Mouse (Mus musculus): Measurements from ENCODE around the gene Coq6. TPM values are rescaled to one million over a fixed set of nuclear protein-coding genes. Genes with fewer than 3 reads are reported as not detected.

Gene Coq6
- polyA plus RNA-seq, 1 experiment from 2014 or later: 42.6 TPM

GRCm38 (mm10) chr12:84400068-84400467, 38.6 kb downstream of the Coq6 start:
- no peaks in the 10 kb centered on the region for H3K9me3 ChIP-seq (ENCODE audit: control insufficient read depth, low read length)
- no peaks in the 10 kb centered on the region for H3K4me1 ChIP-seq (ENCODE audit: control insufficient read depth, insufficient read depth, low read length)
- DNase-seq (ENCODE audit: low spot score, missing footprints) (no peak), ATAC-seq (ENCODE audit: low FRiP score) (no peak)
- no peak overlapping the region for H3K4me3 ChIP-seq (ENCODE audit: low read depth, low read length)
- no peaks in the 10 kb centered on the region for H3K27me3 ChIP-seq (ENCODE audit: control insufficient read depth, insufficient read depth, low read length)
- no peak overlapping the region for H3K27ac ChIP-seq (ENCODE audit: low read depth, low read length)
- 84% methylated on average over 3 of the region's 3 CpGs for WGBS
- no peak overlapping the region for H3K9ac ChIP-seq (ENCODE audit: low read length)
- no peak overlapping the region for H3K4me2 ChIP-seq
- H3K36me3 ChIP-seq (ENCODE audit: control insufficient read depth, insufficient read depth, low read length): no peaks in the 10 kb centered on the region

DNA sequence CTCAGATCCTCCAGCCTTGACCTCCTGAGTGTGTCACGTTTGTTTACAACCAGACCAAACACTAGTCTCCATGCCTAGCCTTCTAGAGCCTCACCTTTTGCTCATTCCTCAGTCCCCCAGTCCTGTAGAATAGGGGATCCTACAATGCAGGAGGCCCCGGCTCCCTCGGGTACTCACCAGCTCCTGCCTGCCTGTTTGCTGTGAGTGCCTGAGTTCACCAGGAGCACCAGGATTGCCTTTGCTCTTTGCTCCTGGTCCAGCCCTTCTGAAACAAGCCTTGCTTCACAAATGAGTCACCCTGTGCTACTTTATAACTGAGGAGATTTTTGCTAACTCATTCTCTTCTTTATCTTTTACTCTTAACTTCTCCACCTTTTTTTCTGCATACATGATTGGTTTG, 39.2 kb downstream of the Coq6 start:
- DNase-seq (ENCODE audit: low spot score, missing footprints): no peak
- H3K9me3 ChIP-seq (ENCODE audit: control insufficient read depth, low read length): no peaks in the 10 kb centered on the region
- H3K4me2 ChIP-seq: no peak overlapping the region
- no peaks in the 10 kb centered on the region for H3K4me1 ChIP-seq (ENCODE audit: control insufficient read depth, insufficient read depth, low read length)
- no peak overlapping the region for H3K4me3 ChIP-seq (ENCODE audit: low read depth, low read length)
- ATAC-seq (ENCODE audit: low FRiP score): no peak
- WGBS: 73% methylated on average over 3 of the region's 3 CpGs
- no peak overlapping the region for H3K9ac ChIP-seq (ENCODE audit: low read length)
- H3K36me3 ChIP-seq (ENCODE audit: control insufficient read depth, insufficient read depth, low read length): no peaks in the 10 kb centered on the region
- H3K27me3 ChIP-seq (ENCODE audit: control insufficient read depth, insufficient read depth, low read length): no peaks in the 10 kb centered on the region
- H3K27ac ChIP-seq (ENCODE audit: low read depth, low read length): no peak overlapping the region

DNA sequence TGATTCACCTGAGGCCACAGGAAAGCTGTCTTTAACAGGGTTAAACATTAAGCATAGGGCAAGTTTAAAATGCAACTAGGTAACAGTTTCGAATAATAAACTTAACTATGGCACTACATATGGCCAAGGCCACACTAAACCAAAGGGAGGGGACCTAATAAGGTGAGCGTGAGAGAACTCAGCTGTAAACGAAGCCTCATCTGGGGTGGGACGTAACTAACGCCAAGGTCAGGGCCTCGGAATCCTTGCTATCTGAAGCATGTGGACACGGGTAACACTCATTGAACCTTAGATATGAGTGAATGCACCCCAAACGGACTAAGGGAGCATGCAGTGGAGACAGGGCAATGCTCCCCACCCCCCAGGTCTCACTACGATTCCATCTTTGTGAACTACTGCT, 41.5 kb downstream of the Coq6 start:
- peaks cover 4% of the 10 kb centered on the region for H3K4me1 ChIP-seq (ENCODE audit: control insufficient read depth, insufficient read depth, low read length)
- no peak for ATAC-seq (ENCODE audit: low FRiP score)
- no peak for DNase-seq (ENCODE audit: low spot score, missing footprints)
- no peak overlapping the region for H3K4me2 ChIP-seq
- H3K4me3 ChIP-seq (ENCODE audit: low read depth, low read length): no peak overlapping the region
- no peak overlapping the region for H3K9ac ChIP-seq (ENCODE audit: low read length)
- no peaks in the 10 kb centered on the region for H3K27me3 ChIP-seq (ENCODE audit: control insufficient read depth, insufficient read depth, low read length)
- 87% methylated on average over 9 of the region's 9 CpGs for WGBS
- no peaks in the 10 kb centered on the region for H3K36me3 ChIP-seq (ENCODE audit: control insufficient read depth, insufficient read depth, low read length)
- no peak overlapping the region for H3K27ac ChIP-seq (ENCODE audit: low read depth, low read length)
- H3K9me3 ChIP-seq (ENCODE audit: control insufficient read depth, low read length): no peaks in the 10 kb centered on the region

- DNase-seq (ENCODE audit: low spot score, missing footprints) (no peak), ATAC-seq (ENCODE audit: low FRiP score) (no peak)
- Histone ChIP-seq H3K4me1 (ENCODE audit: control insufficient read depth, insufficient read depth, low read length) (peaks cover 5% of the 10 kb centered on the region), H3K4me2 (no peak overlapping the region), H3K27me3 (ENCODE audit: control insufficient read depth, insufficient read depth, low read length) (no peaks in the 10 kb centered on the region), H3K36me3 (ENCODE audit: control insufficient read depth, insufficient read depth, low read length) (no peaks in the 10 kb centered on the region), H3K9me3 (ENCODE audit: control insufficient read depth, low read length) (no peaks in the 10 kb centered on the region), H3K4me3 (ENCODE audit: low read depth, low read length) (no peak overlapping the region), H3K27ac (ENCODE audit: low read depth, low read length) (no peak overlapping the region), H3K9ac (ENCODE audit: low read length) (no peak overlapping the region)
- 82% methylated on average over 6 of the region's 6 CpGs for WGBS
These were observed 43.1 kb downstream of the Coq6 start for GRCm38 (mm10) chr12:84404541-84404940.

GRCm38 (mm10) chr12:84407259-84407658, 45.8 kb downstream of the Coq6 start:
- WGBS: 60% methylated on average over 4 of the region's 4 CpGs
- no peak for ATAC-seq (ENCODE audit: low FRiP score)

GRCm38 (mm10) chr12:84407874-84408818, 46.7 kb downstream of the Coq6 start:
- H3K9me3 ChIP-seq (ENCODE audit: control insufficient read depth, low read length): no peaks in the 10 kb centered on the region
- H3K36me3 ChIP-seq (ENCODE audit: control insufficient read depth, insufficient read depth, low read length): no peaks in the 10 kb centered on the region
- WGBS: 3% methylated on average over 39 of the region's 52 CpGs
- DNase-seq (ENCODE audit: low spot score, missing footprints) (peak; percentile 87), ATAC-seq (ENCODE audit: low FRiP score) (no peak; the same call in none of the 2 replicates)
- H3K9ac ChIP-seq (ENCODE audit: low read length): peak overlapping the region; percentile 85
- peak overlapping the region; percentile 69 for H3K4me3 ChIP-seq (ENCODE audit: low read depth, low read length)
- H3K4me2 ChIP-seq: peak overlapping the region; percentile 96
- peak overlapping the region; percentile 59 for H3K27ac ChIP-seq (ENCODE audit: low read depth, low read length)
- peaks cover 2% of the 10 kb centered on the region; the same call in 1 of the 2 replicates for H3K27me3 ChIP-seq (ENCODE audit: control insufficient read depth, insufficient read depth, low read length)
- H3K4me1 ChIP-seq (ENCODE audit: control insufficient read depth, insufficient read depth, low read length): peaks cover 5% of the 10 kb centered on the region

More at GRCm38 (mm10) chr12:84407259-84407658, 45.8 kb downstream of the Coq6 start:
- Histone ChIP-seq H3K36me3 (ENCODE audit: control insufficient read depth, insufficient read depth, low read length) (no peaks in the 10 kb centered on the region), H3K27me3 (ENCODE audit: control insufficient read depth, insufficient read depth, low read length) (peaks cover 2% of the 10 kb centered on the region; the same call in 1 of the 2 replicates), H3K9ac (ENCODE audit: low read length) (no peak overlapping the region), H3K4me1 (ENCODE audit: control insufficient read depth, insufficient read depth, low read length) (peaks cover 5% of the 10 kb centered on the region), H3K4me3 (ENCODE audit: low read depth, low read length) (no peak overlapping the region), H3K27ac (ENCODE audit: low read depth, low read length) (no peak overlapping the region), H3K4me2 (no peak overlapping the region), H3K9me3 (ENCODE audit: control insufficient read depth, low read length) (no peaks in the 10 kb centered on the region)
- DNase-seq (ENCODE audit: low spot score, missing footprints): no peak

- Histone ChIP-seq H3K27ac (ENCODE audit: low read depth, low read length) (peak within 1 kb of the TSS; percentile 59), H3K4me3 (ENCODE audit: low read depth, low read length) (peak within 1 kb of the TSS; percentile 69), H3K4me2 (peak within 1 kb of the TSS; percentile 96), H3K9ac (ENCODE audit: low read length) (peak within 1 kb of the TSS; percentile 85), H3K9me3 (ENCODE audit: control insufficient read depth, low read length) (no peaks in the 10 kb centered on the region), H3K27me3 (ENCODE audit: control insufficient read depth, insufficient read depth, low read length) (peaks cover 2% of the 10 kb centered on the region; the same call in 1 of the 2 replicates), H3K36me3 (ENCODE audit: control insufficient read depth, insufficient read depth, low read length) (no peaks in the 10 kb centered on the region), H3K4me1 (ENCODE audit: control insufficient read depth, insufficient read depth, low read length) (peaks cover 5% of the 10 kb centered on the region)
- ATAC-seq (ENCODE audit: low FRiP score) (peak; percentile 94), DNase-seq (ENCODE audit: low spot score, missing footprints) (peak; percentile 99)
- 2% methylated on average over 41 of the region's 63 CpGs for WGBS
These were observed 47.5 kb downstream of the Coq6 start, which contains the start of the genes Entpd5 and Bbof1 for GRCm38 (mm10) chr12:84408819-84409507. Gene Entpd5 (minus strand): TSS chr12:84409029. Gene Bbof1 (plus strand): TSS chr12:84409071.

- 3% methylated on average over 50 of the region's 50 CpGs for WGBS
- Histone ChIP-seq H3K27me3 (ENCODE audit: control insufficient read depth, insufficient read depth, low read length) (no peaks in the 10 kb centered on the region), H3K4me3 (ENCODE audit: low read depth, low read length) (peak within 1 kb of the TSS; percentile 41), H3K9ac (ENCODE audit: low read length) (peak within 1 kb of the TSS; percentile 74), H3K4me1 (ENCODE audit: control insufficient read depth, insufficient read depth, low read length) (peaks cover 4% of the 10 kb centered on the region; the same call in 1 of the 2 replicates), H3K9me3 (ENCODE audit: control insufficient read depth, low read length) (no peaks in the 10 kb centered on the region), H3K4me2 (peak within 1 kb of the TSS; percentile 77), H3K36me3 (ENCODE audit: control insufficient read depth, insufficient read depth, low read length) (no peaks in the 10 kb centered on the region; the same call in 1 of the 2 replicates), H3K27ac (ENCODE audit: low read depth, low read length) (no peak within 1 kb of the TSS)
- peak; percentile 98 for DNase-seq (ENCODE audit: low spot score, missing footprints)
- ATAC-seq (ENCODE audit: low FRiP score): peak; percentile 90
These were observed 55.6 kb downstream of the Coq6 start, which contains the start of gene Rnf113a2 for GRCm38 (mm10) chr12:84416834-84417604. Gene Rnf113a2 (plus strand): TSS chr12:84417196.

Measured in midbrain, embryonic 11.5 days (tissue).